Mouse (Mus musculus) left cerebral cortex, adult 9 months (tissue): Measurements from ENCODE around the gene Nudt6.

ENCODE experiments used
- DNase-seq, 2 experiments: peaks; one replicate each; pipeline ENCODE4 v3.0.0; 2022; ENCODE audit warnings: low spot score in 2 of 2

The Nudt6 gene

DNA sequence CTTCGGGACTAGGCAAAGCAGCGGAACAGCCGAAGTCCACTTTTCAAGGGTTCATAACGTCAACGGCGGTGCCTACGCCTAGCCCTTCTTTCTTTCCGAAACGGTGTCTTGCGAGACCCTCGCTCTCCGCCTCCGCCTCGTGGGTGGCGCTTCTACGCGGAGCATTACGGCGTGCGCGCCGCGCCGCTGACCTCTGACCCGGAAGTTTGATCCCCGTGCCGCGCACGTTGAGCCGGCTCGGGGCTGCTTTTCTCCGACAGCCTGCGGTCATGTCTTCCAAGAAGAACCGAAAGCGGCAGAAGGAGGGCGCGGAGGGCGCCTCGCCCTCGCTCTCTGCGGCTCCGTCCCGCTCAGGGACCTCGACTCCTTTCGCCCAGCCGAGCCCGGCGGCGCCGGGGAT is at the start of gene Nudt6:
TSS of gene Nudt6 (minus strand) at position 140 of the 400 bp plus-strand sequence.
- DNase-seq = peak; percentile 67 to 90

DNA sequence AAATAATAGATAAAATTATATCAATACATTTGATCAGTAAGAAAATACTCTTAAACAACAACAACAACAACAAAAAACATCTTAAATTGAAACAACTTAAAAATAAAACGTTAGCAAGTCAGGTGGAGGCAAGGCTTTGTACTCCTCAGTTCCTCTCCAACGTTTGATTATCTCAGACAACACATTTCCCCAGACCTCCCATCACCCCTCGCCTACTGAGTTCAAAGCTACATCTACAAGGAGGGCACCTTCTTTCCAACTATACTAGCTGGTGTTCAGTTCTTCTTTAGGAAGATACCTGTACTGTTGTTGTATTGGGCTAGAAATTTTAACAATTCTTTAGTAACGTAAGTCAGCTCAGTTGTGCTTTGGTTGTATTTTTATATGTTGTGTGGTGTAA is 49.3 kb upstream of the Nudt6 start:
- DNase-seq = no peak

DNA sequence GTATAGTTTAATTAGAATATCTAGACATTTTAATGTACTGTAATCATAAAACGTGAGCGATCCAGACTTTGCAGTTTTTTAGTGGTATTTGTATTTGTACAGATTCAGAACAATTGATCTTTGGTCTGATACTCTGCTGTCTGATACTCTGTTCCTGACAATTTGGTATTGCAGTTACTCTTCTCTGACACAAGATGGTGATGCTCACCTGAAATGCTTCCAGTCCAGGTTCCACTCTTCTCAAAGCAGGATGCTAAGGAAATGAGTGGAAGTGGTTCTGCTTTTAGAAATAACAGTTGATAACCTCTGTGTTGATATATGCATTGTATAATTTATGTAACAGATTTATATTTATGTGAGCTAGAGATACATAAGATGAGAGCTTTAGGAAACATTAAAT is 48.2 kb upstream of the Nudt6 start:
- no peak for DNase-seq

DNA sequence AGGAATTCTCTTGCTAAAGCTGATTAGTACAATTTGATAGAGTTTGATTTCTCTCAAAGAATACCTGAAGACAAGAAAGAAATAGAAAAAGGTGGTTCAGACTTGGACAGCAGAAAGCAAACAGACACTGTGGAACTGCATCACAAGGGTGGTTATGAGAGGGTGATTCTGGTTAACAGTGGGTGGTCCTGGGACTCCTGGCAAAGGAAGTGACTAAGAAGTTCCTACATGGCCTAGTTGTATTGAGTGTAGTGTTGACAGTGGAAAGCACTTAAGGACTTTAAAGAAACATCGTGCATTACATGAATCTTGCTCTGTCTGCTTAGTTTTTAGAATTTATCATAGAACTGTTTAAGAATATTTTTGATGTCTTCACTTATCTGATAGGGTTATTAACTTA is 36.0 kb upstream of the Nudt6 start:
- DNase-seq = no peak

DNA sequence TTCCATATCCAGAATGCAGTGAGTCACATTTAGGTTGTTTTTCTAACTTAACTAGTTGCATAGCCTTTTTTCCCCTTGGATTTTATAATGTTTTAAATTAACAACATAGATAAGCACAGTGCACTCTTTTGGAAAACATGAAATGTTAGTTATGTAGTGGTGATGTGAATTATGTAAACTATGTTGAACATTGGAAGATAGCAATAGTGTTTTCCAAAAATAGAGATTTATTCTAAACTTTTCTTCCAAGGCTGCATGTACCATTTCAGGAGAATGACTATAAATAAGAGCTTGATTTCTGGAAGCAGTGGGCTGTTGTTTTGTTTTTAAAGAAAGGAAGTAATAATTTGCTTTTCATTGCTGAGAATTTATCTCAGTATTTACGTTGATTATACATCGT is 23.4 kb upstream of the Nudt6 start:
- DNase-seq = no peak

DNA sequence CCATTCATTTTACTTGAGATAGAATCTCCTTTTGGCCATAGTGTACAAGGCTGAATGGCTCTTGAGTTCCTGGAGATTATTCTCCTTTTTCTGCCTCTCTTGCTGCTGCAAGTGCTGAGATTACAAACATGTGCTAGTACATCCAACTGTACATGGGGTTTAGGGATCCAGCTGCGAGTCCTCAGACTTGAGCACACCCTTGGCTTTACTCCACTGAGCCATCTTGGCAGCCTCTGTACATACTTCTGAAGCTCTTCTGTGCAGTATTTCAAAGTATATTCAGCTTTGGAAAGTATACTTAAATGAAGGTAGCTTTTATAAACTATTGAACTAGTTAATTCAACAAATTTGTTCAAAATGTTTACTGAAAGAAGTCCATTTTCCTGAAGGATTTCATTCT is 19.8 kb upstream of the Nudt6 start:
- DNase-seq = no peak

- no peak for DNase-seq
Measured at GRCm38 (mm10) chr3:37430359-37430758, 10.3 kb upstream of the Nudt6 start.

DNA sequence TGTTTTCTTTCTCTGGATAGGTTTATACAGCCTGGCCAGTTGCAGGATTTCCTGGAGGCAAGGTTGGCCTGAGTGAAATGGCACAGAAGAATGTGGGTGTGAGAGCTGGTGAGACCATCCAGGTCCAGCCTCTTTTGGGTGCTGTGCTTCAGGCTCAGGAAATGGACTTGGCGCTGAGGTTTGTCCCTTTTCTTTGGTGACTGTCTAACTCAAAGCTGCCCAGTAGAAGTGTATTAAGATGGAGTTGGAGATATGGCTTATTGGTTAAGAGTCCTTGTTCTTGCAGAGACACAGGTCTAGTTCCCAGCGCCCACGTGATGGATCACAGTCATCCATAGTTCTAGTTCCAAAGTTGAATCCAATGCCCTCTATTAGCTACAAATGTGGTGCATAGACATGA is 6.1 kb upstream of the Nudt6 start:
- DNase-seq = no peak

DNA sequence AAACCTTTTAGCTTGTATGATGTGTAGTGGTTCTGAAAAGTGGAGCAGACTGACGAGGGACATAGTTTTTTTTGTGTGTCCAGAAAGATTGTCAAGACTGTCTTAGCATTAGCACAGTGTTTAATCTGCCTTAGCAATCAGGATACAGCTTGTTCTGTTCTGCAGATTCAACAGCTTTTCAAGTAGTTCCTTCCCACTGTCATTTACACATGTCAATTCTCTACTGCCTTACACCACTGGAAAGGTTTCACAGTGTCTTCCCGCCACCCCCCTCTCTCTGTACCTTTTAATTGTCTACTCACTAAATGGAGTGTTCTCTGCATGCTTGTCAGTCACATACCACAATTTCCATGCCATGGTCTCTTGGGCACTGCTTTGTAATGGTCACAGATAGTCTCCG is 1.2 kb upstream of the Nudt6 start:
- no peak for DNase-seq

- no peak for DNase-seq
Measured at GRCm38 (mm10) chr3:37420641-37421040, 630 bp upstream of the Nudt6 start.

- peak; percentile 95 to 96 for DNase-seq
Measured at GRCm38 (mm10) chr3:37419458-37419991, 486 bp downstream of the Nudt6 start, which contains the start of gene Spata5. Gene Spata5 (plus strand): TSS chr3:37419896.

DNA sequence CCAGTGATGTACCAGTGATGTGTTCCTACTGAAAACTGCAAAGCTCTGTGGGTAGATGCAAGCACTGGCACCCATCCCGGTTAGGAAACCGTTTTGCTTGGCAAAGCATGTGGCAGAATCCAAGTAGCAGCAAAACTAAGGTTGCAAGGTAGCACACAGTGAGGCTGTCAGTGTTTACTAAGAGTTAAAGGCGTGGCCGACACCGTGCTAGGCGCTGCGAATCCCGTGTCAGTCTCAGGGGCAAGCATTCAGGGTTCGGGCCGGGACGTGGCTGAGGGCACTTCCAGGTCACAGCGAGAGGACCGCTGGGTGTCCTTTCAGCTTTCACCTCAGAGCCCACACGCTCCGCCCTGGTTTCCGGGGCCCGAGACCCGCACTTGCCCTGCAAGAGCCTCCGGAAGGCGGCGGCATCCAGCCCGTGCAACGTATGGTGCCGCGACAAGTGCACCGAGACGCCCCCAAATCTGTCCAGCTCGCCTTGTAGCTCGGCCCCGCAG is 1.0 kb downstream of the Nudt6 start:
- peak in 1 of 2 experiments; percentile 75 for DNase-seq

GRCm38 (mm10) chr3:37418341-37418740 is 1.7 kb downstream of the Nudt6 start:
- no peak for DNase-seq

DNA sequence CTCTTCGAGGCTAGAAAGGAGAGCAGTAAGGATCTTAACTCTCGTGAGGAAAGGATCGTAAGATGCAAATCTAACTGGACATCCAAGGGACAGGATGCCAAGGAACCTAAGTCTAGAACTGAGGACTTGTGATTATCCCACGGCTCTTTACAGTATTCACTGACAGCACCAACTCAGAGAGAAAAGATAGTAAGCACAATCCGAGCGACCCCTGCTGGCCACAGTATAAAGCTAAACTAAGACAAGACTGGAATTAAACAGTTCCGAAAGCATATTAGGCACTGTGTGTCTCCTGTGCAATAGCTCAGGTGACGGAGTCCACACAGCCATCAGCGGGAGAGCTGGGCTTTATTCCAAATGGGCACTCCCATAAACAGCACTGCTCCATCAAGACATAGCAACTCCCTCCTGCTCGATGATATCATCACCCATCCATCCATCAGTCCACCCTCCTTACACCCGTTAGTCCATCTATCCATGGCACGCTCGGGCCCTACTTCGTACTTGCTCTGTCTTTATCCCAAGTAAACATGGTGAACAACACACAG is 5.5 kb downstream of the Nudt6 start:
- peak in 1 of 2 experiments; percentile 83 for DNase-seq

DNA sequence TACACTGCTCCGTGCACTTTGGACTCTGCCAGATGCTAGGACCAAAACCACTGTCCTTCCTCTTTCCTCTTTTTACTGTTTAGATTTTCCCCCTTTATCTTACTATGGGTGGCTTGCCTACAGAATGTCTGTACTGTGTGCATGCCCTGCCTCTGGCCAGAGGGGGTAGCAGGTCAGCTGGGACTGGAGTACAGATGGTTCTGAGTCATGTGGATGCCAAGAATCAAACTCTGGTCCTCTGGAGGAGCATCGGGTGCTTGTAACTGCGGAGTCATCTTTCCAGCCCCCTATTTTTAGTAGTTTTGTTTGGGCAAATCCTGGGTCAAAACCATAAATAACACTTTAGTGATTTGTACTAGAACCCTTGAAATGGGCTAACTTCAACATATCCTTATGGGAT is 6.6 kb downstream of the Nudt6 start:
- DNase-seq = no peak

DNA sequence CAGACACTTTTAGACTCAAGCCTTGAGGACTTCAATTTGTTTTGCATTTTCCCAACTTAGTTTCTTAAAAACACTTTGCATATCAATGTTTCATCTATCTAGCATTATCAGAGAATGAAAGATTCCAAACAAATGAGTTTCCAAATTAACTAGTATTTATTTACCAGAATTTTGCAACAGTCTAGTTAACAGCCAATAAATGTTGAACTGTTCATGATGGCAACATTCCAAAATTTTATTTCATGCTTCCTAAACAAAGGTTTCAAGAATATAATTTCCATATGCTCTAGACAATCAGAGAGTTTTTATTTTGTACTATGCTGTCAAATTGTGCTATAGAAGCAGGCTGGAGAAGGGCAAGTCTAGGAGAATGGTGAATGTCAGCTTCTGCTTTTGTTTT is 12.4 kb downstream of the Nudt6 start:
- DNase-seq = no peak

- DNase-seq = no peak
Measured at GRCm38 (mm10) chr3:37401729-37402610, 18.0 kb downstream of the Nudt6 start.

DNA sequence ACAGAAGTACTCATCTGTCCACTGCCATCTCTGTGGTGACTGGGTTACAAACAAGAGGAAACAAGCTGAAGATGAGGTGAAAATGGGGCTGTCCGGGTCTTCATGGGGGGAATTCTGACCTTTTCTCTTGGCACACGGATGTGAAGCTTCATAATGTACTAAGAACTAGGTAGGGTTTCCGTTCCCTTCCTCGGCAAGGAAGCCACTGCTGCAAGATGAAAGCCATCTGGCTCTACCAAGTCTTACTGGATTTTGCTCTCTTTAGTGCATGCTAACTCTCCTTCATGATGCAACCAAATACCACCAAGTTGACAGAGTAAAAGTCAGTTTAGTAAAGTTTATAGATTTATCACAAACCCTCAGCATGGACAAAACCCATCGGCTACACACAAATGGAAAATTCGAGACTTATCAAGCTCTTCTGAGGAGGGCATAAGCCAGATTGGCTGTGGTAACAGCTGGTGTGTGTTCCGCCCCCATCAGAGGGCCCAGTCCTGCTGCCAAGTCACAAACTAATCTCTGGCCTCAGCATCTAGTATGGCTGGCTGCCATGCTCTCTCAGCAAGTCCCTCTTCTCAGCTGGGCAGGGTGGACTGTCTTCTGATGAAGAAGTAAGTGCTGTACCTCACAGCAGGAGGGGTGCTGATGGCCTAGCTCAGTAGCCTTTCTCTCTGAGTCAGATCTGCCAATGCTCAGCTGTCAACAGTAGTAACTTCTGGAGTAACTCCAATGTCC is 21.2 kb downstream of the Nudt6 start:
- DNase-seq = no peak

GRCm38 (mm10) chr3:37397646-37398045 is 22.4 kb downstream of the Nudt6 start:
- DNase-seq = no peak

DNA sequence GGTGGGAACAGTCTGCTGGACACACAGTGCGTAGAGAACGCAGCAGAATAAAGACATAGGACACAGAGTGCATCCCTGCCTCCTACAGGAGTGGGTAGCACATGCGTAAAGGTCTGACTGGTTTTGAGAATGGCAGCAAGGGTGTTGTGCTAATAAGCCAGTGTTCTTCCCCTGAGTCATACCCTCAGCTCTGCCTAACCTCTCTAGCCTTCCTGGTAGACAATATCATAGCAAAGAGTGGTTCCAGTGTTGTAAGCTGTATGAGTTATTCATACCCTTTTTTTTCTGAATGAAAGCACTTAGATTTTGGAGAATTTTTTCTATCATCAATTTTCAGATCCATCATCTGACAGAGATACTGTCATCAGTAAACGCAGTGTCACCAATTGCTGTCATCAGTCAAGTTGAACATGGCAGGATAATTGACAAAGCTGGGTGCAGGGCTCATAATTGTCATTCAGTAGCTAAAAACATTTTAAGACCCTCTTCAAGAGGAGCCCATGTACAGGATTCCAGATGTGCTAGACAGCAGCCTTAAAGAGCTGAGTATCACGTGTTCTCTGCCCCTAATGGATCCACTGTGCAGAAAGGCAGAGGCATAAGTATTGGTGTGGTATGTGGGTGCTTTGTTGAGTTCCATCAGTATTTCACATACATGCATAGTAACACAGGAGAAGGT is 22.9 kb downstream of the Nudt6 start:
- DNase-seq = no peak

- no peak for DNase-seq
Measured at GRCm38 (mm10) chr3:37387310-37387709, 32.7 kb downstream of the Nudt6 start.
